Mouse (Mus musculus): ENCODE measurements at regions not wholly inside any gene's neighbourhood (a gene's known extent, or its start where the extent isn't known, plus 50 kb on each side); places are given as distances from the start of the nearest gene placed in this dataset.

GRCm38 (mm10) chr14:106190721-106191120 is 84.7 kb downstream of the Trim52 start:
- DNase-seq (ENCODE audit: low spot score): no peak

DNA sequence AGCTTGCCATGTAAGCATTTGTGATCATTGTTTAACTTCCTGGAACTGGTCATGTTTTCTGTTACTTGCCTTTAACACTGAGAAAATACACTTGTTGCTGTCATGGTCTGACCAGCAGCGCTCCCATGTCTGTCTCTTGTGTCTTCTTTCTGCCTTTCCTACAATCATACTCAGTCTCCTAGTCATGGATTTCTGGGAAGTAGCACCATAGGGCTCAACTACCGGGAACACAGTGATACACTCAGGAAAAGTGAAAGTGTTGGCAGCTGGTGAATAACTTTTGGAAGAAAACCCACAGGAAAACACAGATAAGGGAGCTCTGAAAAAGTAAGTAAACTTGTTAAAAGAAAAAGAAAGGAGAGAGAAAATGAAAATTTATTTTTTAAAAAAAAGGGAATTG is 87.6 kb downstream of the Trim52 start:
- DNase-seq (ENCODE audit: low spot score): no peak

- DNase-seq (ENCODE audit: low spot score): no peak
Observed at GRCm38 (mm10) chr14:106194104-106194503, 88.1 kb downstream of the Trim52 start.

DNA sequence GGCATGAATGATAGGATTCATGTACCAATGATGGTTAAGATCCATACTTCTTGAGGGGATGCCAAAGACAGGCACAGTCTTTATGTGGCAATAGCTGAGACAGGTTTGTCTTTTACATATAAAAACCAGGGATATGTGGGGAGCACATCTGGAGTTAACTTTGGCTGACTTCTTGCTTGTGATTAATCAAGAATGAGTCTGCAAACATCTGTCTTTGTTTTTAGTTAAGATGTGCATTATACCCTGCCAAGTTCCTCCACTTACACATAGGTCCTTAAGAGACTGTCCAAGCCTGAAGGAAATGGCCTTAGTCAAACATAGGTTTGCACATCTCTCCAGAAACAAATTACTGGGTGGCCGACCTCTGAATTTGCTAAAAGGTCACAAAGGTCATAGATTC is 91.8 kb downstream of the Trim52 start:
- DNase-seq (ENCODE audit: low spot score): no peak

- DNase-seq (ENCODE audit: low spot score): no peak
Observed at GRCm38 (mm10) chr14:106199109-106199508, 93.1 kb downstream of the Trim52 start.

DNA sequence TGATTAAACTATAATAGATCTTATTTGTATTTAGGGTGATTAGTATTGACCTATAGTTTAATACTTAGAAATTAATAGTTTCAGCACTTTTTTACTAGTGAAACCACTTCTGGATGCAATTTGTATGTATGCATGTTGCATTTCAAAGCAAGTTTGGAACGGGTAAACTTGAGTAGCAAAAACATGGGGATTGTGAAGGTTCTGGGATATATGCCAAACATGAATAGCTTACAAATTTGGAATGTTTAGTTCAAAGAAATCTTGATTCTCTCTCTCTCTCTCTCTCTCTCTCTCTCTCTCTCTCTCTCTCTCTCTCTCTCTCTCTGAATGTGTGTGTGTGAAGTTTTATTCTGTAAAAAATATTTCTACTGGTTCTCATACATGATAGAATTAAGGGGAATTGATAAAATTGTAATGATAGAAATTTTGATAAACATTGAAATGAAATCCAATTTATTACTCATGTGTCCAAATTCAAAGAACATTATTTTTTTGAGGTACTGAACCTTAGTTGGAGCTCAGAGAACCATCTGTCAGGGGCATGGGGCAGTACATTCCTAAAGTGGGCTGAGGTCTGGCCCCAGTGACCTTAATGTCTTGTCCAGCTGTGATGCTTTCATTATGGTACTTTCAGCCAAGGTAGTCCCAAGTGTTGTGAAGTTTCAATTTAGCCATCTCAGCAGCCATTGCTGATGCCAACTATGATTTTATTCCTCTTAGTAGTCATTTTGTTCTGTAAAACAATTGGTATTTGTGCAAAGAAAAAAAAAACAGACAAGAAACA is 93.7 kb downstream of the Trim52 start:
- no peak for DNase-seq (ENCODE audit: low spot score)

GRCm38 (mm10) chr14:106211062-106211461 is 105.1 kb downstream of the Trim52 start:
- DNase-seq (ENCODE audit: low spot score): no peak

GRCm38 (mm10) chr14:106217681-106218080 is 111.7 kb downstream of the Trim52 start:
- no peak for DNase-seq (ENCODE audit: low spot score)

DNA sequence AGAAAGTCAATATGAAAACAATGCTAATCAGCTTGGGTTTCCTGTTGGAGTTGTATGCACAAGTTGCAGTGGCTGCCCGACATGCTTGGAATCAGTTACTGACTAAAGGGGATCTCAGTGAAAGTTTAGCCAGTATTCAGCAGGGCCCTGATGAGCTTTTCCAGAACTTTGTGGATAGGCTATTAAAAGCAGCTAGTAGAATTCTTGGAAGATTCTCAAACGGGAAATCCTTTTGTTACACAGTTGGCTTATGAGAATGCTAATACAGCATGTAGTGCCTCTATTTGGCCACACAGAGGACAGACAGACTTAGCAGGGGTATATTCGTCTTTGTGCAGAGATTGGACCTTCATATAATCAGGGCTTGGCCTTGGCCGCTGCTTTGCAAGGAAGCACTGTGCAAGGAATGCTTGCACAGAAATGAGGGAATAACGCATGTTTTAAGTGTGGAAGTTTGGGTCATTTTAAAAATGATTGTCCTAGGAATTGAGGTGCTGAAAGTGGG is 113.3 kb downstream of the Trim52 start:
- no peak for DNase-seq (ENCODE audit: low spot score)

DNA sequence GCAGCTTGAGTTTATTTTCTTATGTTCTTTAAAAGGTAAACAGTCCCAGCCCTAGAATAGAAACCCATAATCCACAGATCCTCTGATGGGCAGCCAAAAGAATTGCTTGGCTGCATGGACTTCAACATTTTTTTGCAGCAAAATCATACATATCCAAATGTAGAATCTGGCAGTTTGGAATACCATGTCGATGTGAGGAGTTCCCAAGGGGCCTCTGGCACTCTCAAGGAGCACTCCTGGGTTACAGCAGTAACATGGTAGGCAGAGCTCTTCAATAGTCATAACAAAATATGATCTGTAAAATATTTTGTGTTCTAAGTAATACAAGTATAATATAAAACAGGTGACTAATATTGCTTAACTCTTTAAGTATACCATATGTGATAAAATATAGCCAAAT is 119.4 kb downstream of the Trim52 start:
- no peak for DNase-seq (ENCODE audit: low spot score)

DNA sequence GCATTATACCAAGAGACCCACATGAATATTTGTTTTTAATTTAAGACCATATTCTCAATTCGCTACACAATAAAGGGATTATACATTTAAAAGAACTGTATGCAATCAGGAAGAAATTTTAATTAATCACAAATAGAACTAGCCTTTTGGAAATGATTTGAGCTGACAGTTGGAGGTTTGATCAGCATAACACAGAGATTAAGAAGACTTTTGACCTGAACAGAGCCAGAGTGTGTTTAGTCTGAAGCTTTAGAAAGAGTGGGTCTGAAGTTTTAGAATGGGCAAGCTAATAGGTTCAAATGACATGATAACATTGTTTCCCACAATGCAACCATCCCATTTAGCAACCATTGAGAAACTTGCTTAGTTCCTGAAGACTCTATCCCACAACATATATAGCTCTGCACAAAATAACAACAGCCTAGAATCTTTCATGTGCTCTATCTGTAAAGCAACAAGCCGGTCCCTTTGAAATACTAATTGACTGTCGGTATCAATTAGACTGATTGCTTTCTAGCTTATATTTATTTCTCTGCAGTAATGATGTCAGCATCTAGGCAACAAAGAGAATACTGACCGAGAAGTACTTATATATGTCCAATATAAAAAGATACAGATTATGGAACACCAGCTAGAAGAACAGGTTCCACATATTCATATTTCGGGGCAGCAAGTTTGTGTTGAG is 135.9 kb downstream of the Trim52 start:
- DNase-seq (ENCODE audit: low spot score): no peak

GRCm38 (mm10) chr14:106259396-106260108 is 153.6 kb downstream of the Trim52 start:
- DNase-seq (ENCODE audit: low spot score): no peak

DNA sequence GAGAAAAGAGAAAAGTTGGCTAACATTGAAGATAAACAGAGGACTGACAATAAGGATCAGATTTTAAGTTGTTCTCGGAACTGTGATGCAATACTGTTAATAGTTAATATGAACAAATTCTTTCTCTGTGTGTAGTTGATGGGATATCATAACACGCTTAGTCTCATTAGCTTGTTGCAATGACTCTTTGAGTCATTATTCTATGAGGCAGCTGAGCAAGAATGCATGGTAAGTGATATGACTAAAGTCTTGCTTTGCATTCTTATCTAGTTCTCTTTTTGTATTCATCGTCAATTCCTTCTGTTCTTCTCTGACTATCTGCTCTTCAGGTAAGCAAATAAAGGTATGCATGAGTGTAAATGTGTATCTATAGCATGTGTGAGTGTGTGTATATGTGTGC is 159.3 kb downstream of the Trim52 start:
- DNase-seq (ENCODE audit: low spot score): no peak

- no peak for DNase-seq (ENCODE audit: low spot score)
Observed at GRCm38 (mm10) chr14:106267679-106268561, 161.9 kb downstream of the Trim52 start.

- no peak for DNase-seq (ENCODE audit: low spot score)
Observed at GRCm38 (mm10) chr14:106269680-106270079, 163.7 kb downstream of the Trim52 start.

DNA sequence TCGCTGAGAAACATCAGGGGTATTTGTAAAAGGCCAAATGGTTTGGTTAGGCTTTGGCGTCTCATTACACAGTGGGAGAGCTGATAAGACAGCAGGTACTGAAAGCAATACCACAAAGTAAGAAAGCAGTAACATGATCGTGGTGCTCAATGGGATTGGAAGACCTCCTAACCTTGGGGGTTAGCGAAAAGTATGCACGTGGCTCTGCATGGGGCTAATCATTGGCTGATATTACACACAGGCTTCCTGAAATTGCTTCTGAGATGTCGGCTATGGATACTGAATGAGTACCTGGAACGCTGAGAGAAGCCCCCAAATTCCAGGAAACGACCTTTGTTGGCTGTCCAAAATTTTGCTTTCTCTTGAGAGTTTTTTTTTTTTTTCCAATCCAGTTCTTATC is 207.6 kb downstream of the Trim52 start:
- no peak for DNase-seq (ENCODE audit: low spot score)

GRCm38 (mm10) chr14:106314079-106314551 is 208.1 kb downstream of the Trim52 start:
- no peak for DNase-seq (ENCODE audit: low spot score)

DNA sequence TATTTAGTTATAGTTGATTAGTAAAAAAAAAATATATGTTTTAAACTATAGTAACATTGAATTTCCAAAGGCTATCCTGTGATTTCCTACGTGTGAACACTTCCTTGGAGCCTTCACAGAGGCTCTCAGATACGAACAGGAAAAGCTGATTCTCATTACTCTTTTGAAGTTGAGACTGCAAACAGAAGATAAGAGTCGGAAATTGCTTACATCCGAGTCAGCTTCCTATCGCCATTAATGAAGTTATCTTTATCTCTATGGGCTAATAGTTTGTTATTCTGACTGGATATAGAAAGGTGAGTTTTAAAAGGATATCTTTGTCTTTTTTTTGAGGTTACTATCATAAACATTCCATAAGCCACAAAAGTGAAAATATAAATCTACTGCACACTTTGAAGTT is 212.8 kb downstream of the Trim52 start:
- no peak for DNase-seq (ENCODE audit: low spot score)

DNA sequence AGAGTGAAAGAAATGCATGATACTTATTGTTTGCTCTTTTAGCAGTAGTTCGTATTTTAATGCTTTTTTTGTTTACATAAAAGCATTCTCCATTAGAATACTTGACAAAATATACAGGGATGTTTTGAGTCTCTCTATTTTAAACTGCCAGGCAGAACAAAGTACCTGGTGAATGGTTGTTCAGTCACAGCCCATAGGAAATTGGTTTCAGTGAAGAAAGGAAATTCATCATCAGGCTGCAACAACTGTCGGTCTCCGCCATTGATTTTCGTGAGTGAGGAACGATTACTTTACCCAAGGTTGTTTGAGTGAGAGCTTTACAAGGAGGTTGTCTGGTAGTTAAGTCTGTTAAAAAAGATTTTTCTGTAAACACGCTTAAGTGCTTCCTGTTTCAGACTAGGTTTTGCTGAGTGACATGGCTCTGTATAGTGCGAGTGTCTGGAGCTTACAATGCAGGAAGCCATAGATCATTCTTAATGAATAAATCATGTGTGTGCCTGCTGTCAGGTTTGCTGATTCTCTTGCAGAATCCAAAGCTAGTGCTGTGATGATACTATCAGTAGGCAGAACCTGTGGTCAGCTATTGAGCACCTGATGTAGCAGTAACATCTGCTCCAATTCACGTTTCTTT is 221.8 kb downstream of the Trim52 start:
- DNase-seq (ENCODE audit: low spot score): no peak

- DNase-seq (ENCODE audit: low spot score): no peak
Observed at GRCm38 (mm10) chr14:106364767-106365623, 259.0 kb downstream of the Trim52 start.
